In the genomic region with DNA sequence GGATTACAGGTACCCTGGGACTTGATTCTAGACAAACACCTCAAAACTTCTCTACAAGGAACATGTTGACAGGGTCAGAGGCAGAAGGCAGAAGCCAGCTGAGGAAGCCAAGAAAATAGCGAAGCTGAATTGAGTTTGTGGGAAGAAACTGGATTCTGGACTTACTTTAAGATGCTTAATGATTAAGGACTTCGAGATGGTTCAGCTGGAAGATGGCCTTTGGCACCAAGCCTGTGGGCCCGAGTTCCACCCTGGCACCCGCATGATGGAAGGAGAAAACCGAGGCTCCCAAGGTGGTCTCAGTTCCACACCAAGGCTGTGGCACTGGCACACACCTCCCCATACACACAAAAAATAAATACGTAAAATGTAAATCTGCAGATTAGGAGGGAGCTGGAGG, we compare ENCODE assay signal across 9 mouse cellular contexts. TPM values are rescaled to one million over a fixed set of nuclear protein-coding genes. Genes with fewer than 3 reads are reported as not detected.
DNase-seq lines count a peak whose midpoint lies in the region; ATAC-seq and TF ChIP-seq lines count a peak whose summit lies in the region.
"Had no signal": no experiment of that assay in that cellular context is flagged by ENCODE, and none has a peak within 500 bp of the region (broad histone marks: within the 10 kb centered on the region; RNA-seq: fewer than 3 reads in every experiment).

No protein-coding gene starts in this region.

- H3K4me1 ChIP-seq in embryonic fibroblast, embryonic 13.5 days (ENCODE audit: control insufficient read depth, insufficient read depth, low read length) = no peaks in the 10 kb centered on the region; the same call in 1 of the 2 replicates
- H3K4me1 ChIP-seq in intestine, embryonic 14.5 days (replicated peaks; ENCODE audit: control insufficient read depth, insufficient read depth, low read length) = peaks cover 24% of the 10 kb centered on the region

- H3K27ac ChIP-seq in embryonic fibroblast, embryonic 13.5 days (ENCODE audit: insufficient read depth, low read length) = peak overlapping the region; percentile 98
- peak overlapping the region; percentile 94 for H3K27ac ChIP-seq in intestine, embryonic 14.5 days (ENCODE audit: low read depth)
- H3K27ac ChIP-seq: liver, embryonic 14.5 days had no signal

- peak; percentile 59 for DNase-seq in gastrocnemius, postnatal 25 days
- DNase-seq in gastrocnemius, postnatal 14 days = no peak
- peak; percentile 74 for DNase-seq in intestine, embryonic 14.5 days (ENCODE audit: low spot score)
- peak; percentile 37 for DNase-seq in lung, postnatal 14 days
- no peak for DNase-seq in frontal cortex, postnatal 10 days (ENCODE audit: low spot score in 2 of 2)
- no peak for DNase-seq in thymus, postnatal 14 days
- no peak for DNase-seq in spleen, postnatal 4 days (ENCODE audit: low spot score in 2 of 2)

- TF ChIP-seq POLR2A in embryonic fibroblast, embryonic 13.5 days (IDR thresholded peaks at IDR 0.05; ENCODE audit: low read depth, low read length) = no peak

- 23% methylated on average over 6 of the region's 6 CpGs for whole genome bisulfite sequencing in intestine, embryonic 14.5 days

- intact Hi-C loops in gastrocnemius, postnatal 14 days (cut with DNase I; ENCODE audit: low total_unique reads) = no loop called here

- H3K36me3 ChIP-seq in intestine, embryonic 14.5 days (ENCODE audit: control insufficient read depth, insufficient read depth, low read length) = peaks cover 21% of the 10 kb centered on the region

- H3K27me3 ChIP-seq in intestine, embryonic 14.5 days (replicated peaks; ENCODE audit: control insufficient read depth, insufficient read depth, low read length) = peaks cover 11% of the 10 kb centered on the region; the same call in 1 of the 2 replicates

- H3K9ac ChIP-seq in intestine, embryonic 14.5 days (ENCODE audit: low read length) = no peak overlapping the region
- H3K9ac ChIP-seq: liver, embryonic 14.5 days had no signal

- peaks cover 7% of the 10 kb centered on the region for H3K9me3 ChIP-seq in intestine, embryonic 14.5 days (ENCODE audit: control insufficient read depth, low read length)

- peak overlapping the region; percentile 63 for H3K4me2 ChIP-seq in intestine, embryonic 14.5 days (ENCODE audit: low read length)

- H3K4me3 ChIP-seq in embryonic fibroblast, embryonic 13.5 days (ENCODE audit: insufficient read depth, low read length) = peak overlapping the region; percentile 5
- no peak overlapping the region for H3K4me3 ChIP-seq in intestine, embryonic 14.5 days (ENCODE audit: low read depth, low read length)

- no peak for TF ChIP-seq CTCF in embryonic fibroblast, embryonic 13.5 days (IDR thresholded peaks at IDR 0.05; ENCODE audit: borderline replicate concordance, insufficient read depth, low read length)

- ATAC-seq in intestine, embryonic 14.5 days (replicated peaks; ENCODE audit: low FRiP score, low TSS enrichment, low read depth) = no peak

RNA-seq across cellular contexts. Expression of a gene that starts 1.1 kb away (rescaled TPM):
- not detected for total RNA-seq in gastrocnemius, postnatal 25 days (2021)
- under 1 TPM; 0.47 to 0.66 TPM for total RNA-seq in gastrocnemius, postnatal 14 days (2021)
- 24.1 and 24.7 TPM in 2 replicates for polyA plus RNA-seq in embryonic fibroblast, embryonic 13.5 days (2011; ENCODE audit: insufficient read length, low read depth, missing spikeins)
- polyA plus RNA-seq in intestine, embryonic 14.5 days (2014; fragmentation: Nextera tagmentation; extraction: Ambion mirVana) = 12.5 and 13.9 TPM in 2 replicates

RNA-seq across cellular contexts. Expression of a gene that starts 15.4 kb away (rescaled TPM):
- total RNA-seq in gastrocnemius, postnatal 25 days (2021) = 1 to 10 TPM; 1.9 to 2.3 TPM
- 1 to 10 TPM; 3.9 to 7.1 TPM for total RNA-seq in gastrocnemius, postnatal 14 days (2021)
- 34.8 and 37.3 TPM in 2 replicates for polyA plus RNA-seq in embryonic fibroblast, embryonic 13.5 days (2011; ENCODE audit: insufficient read length, low read depth, missing spikeins)
- polyA plus RNA-seq in intestine, embryonic 14.5 days (2014; fragmentation: Nextera tagmentation; extraction: Ambion mirVana) = 5.3 and 5.5 TPM in 2 replicates

RNA-seq across cellular contexts. Expression of a gene that starts 15.8 kb away (rescaled TPM):
- 1 to 10 TPM in 1 of 2 experiments, under 1 TPM in 1; 0.97 to 1.3 TPM for total RNA-seq in gastrocnemius, postnatal 25 days (2021)
- total RNA-seq in gastrocnemius, postnatal 14 days (2021) = 1 to 10 TPM; 1.6 to 2.6 TPM
- polyA plus RNA-seq in embryonic fibroblast, embryonic 13.5 days (2011; ENCODE audit: insufficient read length, low read depth, missing spikeins) = 1.4 and 1.6 TPM in 2 replicates
- 2.2 and 2.3 TPM in 2 replicates for polyA plus RNA-seq in intestine, embryonic 14.5 days (2014; fragmentation: Nextera tagmentation; extraction: Ambion mirVana)

RNA-seq across cellular contexts. Expression of a gene that starts 33.4 kb away (rescaled TPM):
- total RNA-seq in gastrocnemius, postnatal 25 days (2021) = 100 to 1,000 TPM; 257 to 291 TPM
- total RNA-seq in gastrocnemius, postnatal 14 days (2021) = 100 to 1,000 TPM; 247 to 276 TPM
- polyA plus RNA-seq in embryonic fibroblast, embryonic 13.5 days (2011; ENCODE audit: insufficient read length, low read depth, missing spikeins) = 520 and 588 TPM in 2 replicates
- 184 and 190 TPM in 2 replicates for polyA plus RNA-seq in intestine, embryonic 14.5 days (2014; fragmentation: Nextera tagmentation; extraction: Ambion mirVana)

RNA-seq across cellular contexts. Expression of a gene that starts 47.8 kb away (rescaled TPM):
- 1 to 10 TPM; 5.0 to 5.3 TPM for total RNA-seq in gastrocnemius, postnatal 25 days (2021)
- 10 to 100 TPM in 1 of 2 experiments, 1 to 10 TPM in 1; 8.5 to 11.8 TPM for total RNA-seq in gastrocnemius, postnatal 14 days (2021)
- 17.2 and 17.8 TPM in 2 replicates for polyA plus RNA-seq in embryonic fibroblast, embryonic 13.5 days (2011; ENCODE audit: insufficient read length, low read depth, missing spikeins)
- 12.0 and 12.8 TPM in 2 replicates for polyA plus RNA-seq in intestine, embryonic 14.5 days (2014; fragmentation: Nextera tagmentation; extraction: Ambion mirVana)

Comparison
In these comparisons a context has a peak if more than half of its experiments do, and no peak if none do; other contexts are left out.
1. DNase-seq: peak in gastrocnemius, postnatal 25 days (single experiment), intestine, embryonic 14.5 days (single experiment) and lung, postnatal 14 days (single experiment); none in gastrocnemius, postnatal 14 days (single experiment), frontal cortex, postnatal 10 days (0 of 2), thymus, postnatal 14 days (single experiment) and spleen, postnatal 4 days (0 of 2).